9 mouse cellular contexts compared by ENCODE assay signal in the genomic region with DNA sequence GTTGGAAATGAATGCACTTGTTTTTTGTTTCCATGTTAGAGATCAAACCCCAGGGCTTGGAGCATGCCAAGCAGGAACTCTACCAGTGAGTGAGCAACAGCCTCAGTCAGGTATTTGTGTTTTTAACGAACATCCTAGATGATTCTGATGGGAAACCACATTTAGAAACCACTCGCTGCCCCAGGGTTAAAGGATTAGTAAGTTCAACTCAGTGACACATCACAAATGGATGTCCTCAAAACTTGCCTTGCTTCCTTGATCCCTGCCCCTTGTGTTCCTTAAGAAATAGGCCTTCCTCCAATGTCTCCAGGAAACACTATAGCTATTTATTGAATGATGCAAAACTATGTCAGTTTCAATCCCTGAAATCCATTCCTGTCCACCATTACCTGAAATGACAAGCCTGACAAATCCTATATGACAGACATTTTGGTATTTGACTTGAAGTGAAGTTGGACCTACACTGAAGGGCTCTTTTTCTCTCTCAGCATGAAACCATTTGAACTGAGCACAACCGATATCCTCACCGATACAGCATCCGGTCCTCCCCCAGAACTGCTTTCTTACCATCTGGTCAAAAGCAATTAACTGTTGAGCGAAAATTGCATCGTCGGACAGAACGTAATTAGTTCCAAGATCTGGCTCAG. TPM values are rescaled to one million over a fixed set of nuclear protein-coding genes. Genes with fewer than 3 reads are reported as not detected.
DNase-seq lines count a peak whose midpoint lies in the region; ATAC-seq lines count a peak whose summit lies in the region.
"Had no signal": no experiment of that assay in that cellular context is flagged by ENCODE, and none has a peak within 500 bp of the region (broad histone marks: within the 10 kb centered on the region; RNA-seq: fewer than 3 reads in every experiment).

No protein-coding gene starts in this region.

- WGBS in heart, embryonic 11.5 days (ENCODE audit: insufficient replicate concordance) = 23% methylated on average over 9 of the region's 9 CpGs
- 14% methylated on average over 9 of the region's 9 CpGs for WGBS in forebrain, embryonic 13.5 days
- WGBS in liver, embryonic 15.5 days (ENCODE audit: insufficient replicate concordance) = 15% methylated on average over 9 of the region's 9 CpGs

- no peak for DNase-seq in heart, postnatal 25 days (ENCODE audit: low spot score)
- DNase-seq in CD4-positive helper T cell, adult 2 months (ENCODE audit: low read depth, low spot score) = peak; percentile 36
- no peak for DNase-seq in ovary, postnatal 14 days (ENCODE audit: low spot score)
- DNase-seq in urinary bladder, adult 2 months (ENCODE audit: low spot score) = no peak
- DNase-seq in ovary, postnatal 36 days (ENCODE audit: low spot score) = no peak

- H3K36me3 ChIP-seq in heart, embryonic 11.5 days (ENCODE audit: control insufficient read depth, insufficient read depth, low read length) = peaks cover 2% of the 10 kb centered on the region
- H3K36me3 ChIP-seq in forebrain, embryonic 13.5 days (ENCODE audit: poor library complexity, severe bottlenecking) = peaks cover 13% of the 10 kb centered on the region
- peaks cover 13% of the 10 kb centered on the region for H3K36me3 ChIP-seq in liver, embryonic 15.5 days (replicated peaks)

- no peaks in the 10 kb centered on the region for H3K9me3 ChIP-seq in heart, embryonic 11.5 days (replicated peaks; ENCODE audit: control insufficient read depth, low read length)
- no peaks in the 10 kb centered on the region for H3K9me3 ChIP-seq in forebrain, embryonic 13.5 days (replicated peaks)
- H3K9me3 ChIP-seq in liver, embryonic 15.5 days (replicated peaks) = no peaks in the 10 kb centered on the region

- peak overlapping the region; percentile 88 for H3K9ac ChIP-seq in heart, embryonic 11.5 days (ENCODE audit: low read depth, low read length)
- H3K9ac ChIP-seq in forebrain, embryonic 13.5 days = peak overlapping the region; percentile 92
- peak overlapping the region; percentile 93 for H3K9ac ChIP-seq in liver, embryonic 15.5 days

- no peaks in the 10 kb centered on the region for H3K27me3 ChIP-seq in heart, embryonic 11.5 days (ENCODE audit: control insufficient read depth, insufficient read depth, low read length)
- H3K27me3 ChIP-seq in forebrain, embryonic 13.5 days = no peaks in the 10 kb centered on the region
- H3K27me3 ChIP-seq in liver, embryonic 15.5 days = no peaks in the 10 kb centered on the region

- no peak for ATAC-seq in heart, embryonic 11.5 days (replicated peaks; ENCODE audit: insufficient number of reproducible peaks, low FRiP score, low TSS enrichment)
- no peak for ATAC-seq in forebrain, embryonic 13.5 days
- no peak for ATAC-seq in liver, embryonic 15.5 days (ENCODE audit: insufficient read depth)

- peaks cover 8% of the 10 kb centered on the region for H3K4me1 ChIP-seq in heart, embryonic 11.5 days (ENCODE audit: control insufficient read depth, insufficient read depth, low read length)
- H3K4me1 ChIP-seq in forebrain, embryonic 13.5 days = peaks cover 29% of the 10 kb centered on the region
- H3K4me1 ChIP-seq in liver, embryonic 15.5 days (replicated peaks) = peaks cover 59% of the 10 kb centered on the region

- peak overlapping the region; percentile 78; the same call in 1 of the 2 replicates for H3K27ac ChIP-seq in heart, embryonic 11.5 days (ENCODE audit: low read depth, low read length)
- H3K27ac ChIP-seq in forebrain, embryonic 13.5 days = 0 out of 2 replicates have a peak overlapping the region, but pooled peaks have one; percentile 77
- peak overlapping the region; percentile 86 for H3K27ac ChIP-seq in liver, embryonic 15.5 days (replicated peaks)

- intact Hi-C loops in heart, postnatal 25 days (cut with DNase I) = loop anchor here (2.0 kb wide), 1 partner anchor 26 kb away; no protein-coding TSS in a partner anchor

- peak overlapping the region; percentile 95 for H3K4me2 ChIP-seq in heart, embryonic 11.5 days
- peak overlapping the region; percentile 97 for H3K4me2 ChIP-seq in forebrain, embryonic 13.5 days
- H3K4me2 ChIP-seq in liver, embryonic 15.5 days = peak overlapping the region; percentile 91

- H3K4me3 ChIP-seq in heart, embryonic 11.5 days (ENCODE audit: low read depth, low read length) = peak overlapping the region; percentile 93
- peak overlapping the region; percentile 89 for H3K4me3 ChIP-seq in forebrain, embryonic 13.5 days
- H3K4me3 ChIP-seq in liver, embryonic 15.5 days (replicated peaks) = peak overlapping the region; percentile 85

RNA-seq across cellular contexts. Expression of gene Desi1, which starts 18.8 kb away (rescaled TPM):
- polyA plus RNA-seq in heart, embryonic 11.5 days (2014; fragmentation: Nextera tagmentation; extraction: Ambion mirVana) = 23.8 TPM in 2 replicates
- 10 to 100 TPM; 24.4 to 25.9 TPM for total RNA-seq in heart, postnatal 25 days (2021)
- polyA plus RNA-seq in forebrain, embryonic 13.5 days (2015; fragmentation: Nextera tagmentation; extraction: Ambion mirVana) = 36.7 and 38.4 TPM in 2 replicates
- polyA plus RNA-seq in liver, embryonic 15.5 days (2015; fragmentation: Nextera tagmentation; extraction: Ambion mirVana) = 10.3 and 11.8 TPM in 2 replicates
- 19.5 and 21.7 TPM in 2 replicates for polyA plus RNA-seq in urinary bladder, adult 2 months (2012; rRNA removed)

RNA-seq across cellular contexts. Expression of gene Xrcc6, which starts 27.2 kb away (rescaled TPM):
- polyA plus RNA-seq in heart, embryonic 11.5 days (2014; fragmentation: Nextera tagmentation; extraction: Ambion mirVana) = 80.9 and 81.0 TPM in 2 replicates
- 10 to 100 TPM; 21.4 to 23.5 TPM for total RNA-seq in heart, postnatal 25 days (2021)
- 59.9 and 65.3 TPM in 2 replicates for polyA plus RNA-seq in forebrain, embryonic 13.5 days (2015; fragmentation: Nextera tagmentation; extraction: Ambion mirVana)
- polyA plus RNA-seq in liver, embryonic 15.5 days (2015; fragmentation: Nextera tagmentation; extraction: Ambion mirVana) = 50.2 and 51.8 TPM in 2 replicates
- 18.3 and 20.4 TPM in 2 replicates for polyA plus RNA-seq in urinary bladder, adult 2 months (2012; rRNA removed)

RNA-seq across cellular contexts. Expression of gene Snu13, which starts 32.5 kb away (rescaled TPM):
- 193 and 203 TPM in 2 replicates for polyA plus RNA-seq in heart, embryonic 11.5 days (2014; fragmentation: Nextera tagmentation; extraction: Ambion mirVana)
- total RNA-seq in heart, postnatal 25 days (2021) = 10 to 100 TPM; 48.2 to 52.5 TPM
- polyA plus RNA-seq in forebrain, embryonic 13.5 days (2015; fragmentation: Nextera tagmentation; extraction: Ambion mirVana) = 270 and 290 TPM in 2 replicates
- polyA plus RNA-seq in liver, embryonic 15.5 days (2015; fragmentation: Nextera tagmentation; extraction: Ambion mirVana) = 146 and 148 TPM in 2 replicates
- 77.9 and 79.0 TPM in 2 replicates for polyA plus RNA-seq in urinary bladder, adult 2 months (2012; rRNA removed)

RNA-seq across cellular contexts. Expression of gene 1700029P11Rik, which starts 34.5 kb away (rescaled TPM):
- polyA plus RNA-seq in heart, embryonic 11.5 days (2014; fragmentation: Nextera tagmentation; extraction: Ambion mirVana) = not detected in 2 replicates
- not detected for total RNA-seq in heart, postnatal 25 days (2021)
- not detected in 2 replicates for polyA plus RNA-seq in forebrain, embryonic 13.5 days (2015; fragmentation: Nextera tagmentation; extraction: Ambion mirVana)
- not detected in 2 replicates for polyA plus RNA-seq in liver, embryonic 15.5 days (2015; fragmentation: Nextera tagmentation; extraction: Ambion mirVana)
- polyA plus RNA-seq in urinary bladder, adult 2 months (2012; rRNA removed) = not detected in 2 replicates
- total RNA-seq: gastrocnemius, postnatal 4 days had no signal

RNA-seq across cellular contexts. Expression of gene 4930407I10Rik, which starts 44.1 kb away (rescaled TPM):
- not detected in 2 replicates for polyA plus RNA-seq in heart, embryonic 11.5 days (2014; fragmentation: Nextera tagmentation; extraction: Ambion mirVana)
- not detected for total RNA-seq in heart, postnatal 25 days (2021)
- polyA plus RNA-seq in forebrain, embryonic 13.5 days (2015; fragmentation: Nextera tagmentation; extraction: Ambion mirVana) = not detected in 2 replicates
- polyA plus RNA-seq in liver, embryonic 15.5 days (2015; fragmentation: Nextera tagmentation; extraction: Ambion mirVana) = not detected in 2 replicates
- polyA plus RNA-seq in urinary bladder, adult 2 months (2012; rRNA removed) = not detected in 2 replicates
- total RNA-seq: gastrocnemius, postnatal 4 days had no signal
